Mouse (Mus musculus) intestine, postnatal 0 days (tissue): ENCODE measurements around the gene Psrc1. TPM values are rescaled to one million over a fixed set of nuclear protein-coding genes. Genes with fewer than 3 reads are reported as not detected.

Source experiments
- ATAC-seq: fragments of 200-750 bp; cut with Nextera tagmentation; 2 replicates; pipeline ENCODE4 v1.8.0; 2017; ENCODE audit warnings: mild to moderate bottlenecking, moderate TSS enrichment, moderate library complexity
- H3K27ac ChIP-seq: fragments of 300-500 bp; sonication (generic); 2 replicates; pipeline ENCODE4 v1.5.1; 2014; ENCODE audit warnings: mild to moderate bottlenecking, low read depth, low read length, moderate library complexity
- H3K27me3 ChIP-seq: fragments of 300-500 bp; sonication (generic); replicated peaks from 2 replicates; pipeline ENCODE4 v1.6.1; 2014; ENCODE audit warnings: low read length, mixed read lengths; ENCODE audit not compliant: control insufficient read depth, insufficient read depth
- H3K36me3 ChIP-seq: fragments of 300-500 bp; sonication (generic); 2 replicates; pipeline ENCODE4 v1.6.1; 2014; ENCODE audit warnings: mild to moderate bottlenecking, moderate library complexity; ENCODE audit not compliant: control insufficient read depth, insufficient read depth
- H3K4me1 ChIP-seq: fragments of 300-500 bp; sonication (generic); replicated peaks from 2 replicates; pipeline ENCODE4 v1.6.1; 2014; ENCODE audit warnings: antibody characterized with exemption, low read length, mixed read lengths; ENCODE audit not compliant: control insufficient read depth, insufficient read depth
- H3K4me2 ChIP-seq: fragments of 300-500 bp; sonication (generic); replicated peaks from 2 replicates; pipeline ENCODE4 v1.6.1; 2014; ENCODE audit warnings: low read depth, mild to moderate bottlenecking, moderate library complexity
- H3K4me3 ChIP-seq: fragments of 300-500 bp; sonication (generic); 2 replicates; pipeline ENCODE4 v1.5.1; 2014; ENCODE audit warnings: low read depth, low read length
- H3K9ac ChIP-seq: fragments of 300-500 bp; sonication (generic); 2 replicates; pipeline ENCODE4 v1.6.1; 2014; ENCODE audit warnings: mild to moderate bottlenecking, low read depth, low read length
- H3K9me3 ChIP-seq: fragments of 300-500 bp; sonication (generic); 2 replicates; pipeline ENCODE4 v1.6.1; 2016; ENCODE audit warnings: mixed run types; ENCODE audit not compliant: control insufficient read depth
- CTCF ChIP-seq: sonication (generic); IDR thresholded peaks from 2 replicates; pipeline ENCODE4 v1.5.1; 2016; ENCODE audit warnings: low read depth, mild to moderate bottlenecking, control low read depth, antibody characterized with exemption, moderate library complexity
- WGBS: fragments of 180-500 bp; shearing (Covaris S2); extraction: QIAGEN DNeasy Blood & Tissue Kit; methylation state at CpG from one replicate; pipeline ENCODE4 v1.1.7; 2014; 5-methylcytosine and 5-hydroxymethylcytosine counted together
- polyA plus RNA-seq: library from polyadenylated mRNA; unstranded; fragments of >200 nt; fragmentation: Nextera tagmentation; extraction: Ambion mirVana; gene quantifications from 2 replicates; pipeline ENCODE4 v1.2.1, GENCODE M21; 2015

The Psrc1 gene
- polyA plus RNA-seq, 1 experiment from 2014 or later: 5.3 TPM

GRCm38 (mm10) chr3:108355245-108355644 lies 28.4 kb upstream of the Psrc1 start:
- TF ChIP-seq CTCF: no peak

GRCm38 (mm10) chr3:108357051-108357450 lies 26.6 kb upstream of the Psrc1 start:
- H3K9me3 ChIP-seq: no peaks in the 10 kb centered on the region
- H3K27ac ChIP-seq: no peak overlapping the region
- H3K4me2 ChIP-seq: no peak overlapping the region
- H3K9ac ChIP-seq: no peak overlapping the region
- H3K4me3 ChIP-seq: no peak overlapping the region
- H3K36me3 ChIP-seq: peaks cover 35% of the 10 kb centered on the region
- WGBS: 84% methylated on average over 10 of the region's 10 CpGs
- no peak for TF ChIP-seq CTCF
- no peaks in the 10 kb centered on the region for H3K27me3 ChIP-seq
- 0 out of 2 replicates have a peak, but pooled peaks cover 2% of the 10 kb centered on the region for H3K4me1 ChIP-seq
- ATAC-seq: no peak

More at GRCm38 (mm10) chr3:108355245-108355644, 28.4 kb upstream of the Psrc1 start:
- no peaks in the 10 kb centered on the region for H3K27me3 ChIP-seq
- no peaks in the 10 kb centered on the region for H3K4me1 ChIP-seq
- no peak overlapping the region for H3K4me2 ChIP-seq
- no peak overlapping the region for H3K9ac ChIP-seq
- no peak for ATAC-seq
- no peaks in the 10 kb centered on the region for H3K9me3 ChIP-seq
- peaks cover 51% of the 10 kb centered on the region for H3K36me3 ChIP-seq
- H3K4me3 ChIP-seq: no peak overlapping the region
- 82% methylated on average over 3 of the region's 3 CpGs for WGBS
- H3K27ac ChIP-seq: no peak overlapping the region

DNA sequence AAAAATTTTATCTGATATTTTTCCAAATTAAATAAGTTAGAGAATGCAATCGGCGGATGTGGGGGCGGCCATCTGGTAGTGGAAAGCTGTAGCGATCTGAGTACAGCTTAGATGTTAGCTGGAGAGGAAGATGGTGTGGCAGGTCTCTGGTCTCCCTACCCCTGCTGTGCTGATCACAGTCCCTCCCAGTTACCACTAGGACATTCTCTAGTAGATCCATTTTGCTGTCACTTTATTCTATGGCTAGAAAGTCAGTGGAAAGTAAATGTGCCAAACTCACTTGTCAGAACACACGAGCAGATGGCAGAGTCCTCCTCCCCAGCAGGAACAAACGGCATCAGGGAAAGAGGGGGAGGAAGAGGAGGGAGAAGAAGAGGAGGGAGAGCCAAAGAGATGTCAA lies 25.2 kb upstream of the Psrc1 start:
- no peak overlapping the region for H3K9ac ChIP-seq
- no peak for ATAC-seq
- peaks cover 31% of the 10 kb centered on the region for H3K36me3 ChIP-seq
- no peak for TF ChIP-seq CTCF
- no peak overlapping the region for H3K27ac ChIP-seq
- no peak overlapping the region for H3K4me2 ChIP-seq
- H3K9me3 ChIP-seq: no peaks in the 10 kb centered on the region
- H3K27me3 ChIP-seq: no peaks in the 10 kb centered on the region
- H3K4me1 ChIP-seq: 0 out of 2 replicates have a peak, but pooled peaks cover 2% of the 10 kb centered on the region
- H3K4me3 ChIP-seq: no peak overlapping the region
- WGBS: 75% methylated on average over 6 of the region's 6 CpGs

- Histone ChIP-seq H3K27ac (no peak overlapping the region), H3K9me3 (no peaks in the 10 kb centered on the region), H3K4me3 (no peak overlapping the region), H3K4me2 (no peak overlapping the region), H3K4me1 (0 out of 2 replicates have a peak, but pooled peaks cover 2% of the 10 kb centered on the region), H3K27me3 (no peaks in the 10 kb centered on the region), H3K36me3 (peaks cover 19% of the 10 kb centered on the region; the same call in 1 of the 2 replicates), H3K9ac (no peak overlapping the region)
- 30% methylated on average over 7 of the region's 7 CpGs for WGBS
- ATAC-seq: no peak
- TF ChIP-seq CTCF: no peak
These were observed 22.7 kb upstream of the Psrc1 start for GRCm38 (mm10) chr3:108360894-108361293.

DNA sequence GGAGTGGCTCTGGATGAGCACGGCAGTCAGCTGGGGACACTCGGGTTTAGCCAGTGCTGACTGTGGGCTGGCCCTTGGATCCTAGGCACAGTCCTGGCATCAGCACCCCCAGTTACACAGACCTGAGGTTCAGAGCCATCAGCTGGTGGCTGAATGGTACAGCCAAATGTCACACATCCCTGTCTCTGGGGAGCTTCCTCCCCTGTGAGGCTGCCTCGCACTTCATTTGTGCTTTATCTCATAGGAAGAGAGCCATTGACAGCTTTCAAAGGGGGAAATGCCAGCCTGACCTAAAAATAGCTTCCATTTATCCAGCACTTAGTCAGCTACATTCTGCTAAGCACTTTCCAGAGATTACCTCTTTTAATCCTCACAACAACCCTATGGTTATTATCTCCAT lies 20.0 kb upstream of the Psrc1 start:
- Histone ChIP-seq H3K9me3 (no peaks in the 10 kb centered on the region), H3K4me3 (no peak overlapping the region), H3K27ac (no peak overlapping the region), H3K4me2 (no peak overlapping the region), H3K27me3 (no peaks in the 10 kb centered on the region), H3K9ac (no peak overlapping the region), H3K4me1 (0 out of 2 replicates have a peak, but pooled peaks cover 2% of the 10 kb centered on the region), H3K36me3 (no peaks in the 10 kb centered on the region)
- no peak for TF ChIP-seq CTCF
- ATAC-seq: no peak
- WGBS: 61% methylated on average over 3 of the region's 3 CpGs

DNA sequence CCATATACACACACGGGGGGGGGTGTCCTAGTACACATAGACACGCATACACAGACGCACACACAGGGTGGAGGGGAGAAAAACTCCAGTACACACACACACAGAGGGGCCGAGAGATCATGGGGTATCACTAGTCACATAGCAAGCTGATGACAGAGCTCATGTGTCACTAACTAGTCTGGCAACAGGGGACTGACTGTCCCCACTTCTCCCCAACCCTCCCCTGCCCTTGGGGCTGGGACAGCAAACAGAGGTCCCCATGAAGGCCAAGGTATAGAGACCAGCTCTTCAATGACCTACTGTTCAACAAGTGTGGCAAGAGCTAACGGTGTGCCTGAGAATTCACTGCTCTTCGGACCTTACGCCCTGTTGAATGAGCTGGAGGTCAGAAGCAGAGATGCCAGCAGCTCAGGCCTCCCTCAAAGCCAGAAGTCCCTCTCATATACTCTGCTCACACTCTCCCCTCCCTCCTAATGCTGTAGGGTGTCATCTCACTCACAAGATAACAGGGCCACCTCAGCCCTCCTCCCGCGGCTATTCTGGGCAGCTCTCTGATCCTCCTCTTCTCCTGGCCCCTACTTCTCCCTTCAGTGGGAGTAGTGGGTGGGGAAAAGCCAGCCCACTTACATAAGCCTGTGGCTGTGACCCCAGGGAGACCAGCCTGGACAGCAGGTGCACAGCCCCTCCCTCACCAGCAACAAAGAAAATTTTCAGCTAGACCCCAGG lies 19.2 kb upstream of the Psrc1 start, which contains the start of gene Mybphl:
Gene Mybphl (plus strand): TSS at position 642 of the 726 bp plus-strand sequence.
- Histone ChIP-seq H3K4me1 (0 out of 2 replicates have a peak, but pooled peaks cover 2% of the 10 kb centered on the region), H3K27me3 (no peaks in the 10 kb centered on the region), H3K9ac (no peak within 1 kb of the TSS), H3K9me3 (no peaks in the 10 kb centered on the region), H3K36me3 (no peaks in the 10 kb centered on the region), H3K4me2 (no peak within 1 kb of the TSS), H3K27ac (no peak within 1 kb of the TSS), H3K4me3 (no peak within 1 kb of the TSS)
- 61% methylated on average over 9 of the region's 9 CpGs for WGBS
- no peak for ATAC-seq
- no peak for TF ChIP-seq CTCF
